Mouse (Mus musculus) right cerebral cortex, postnatal 10 days (tissue): ENCODE measurements around the gene Acr.

Experiments
- DNase-seq, 2 experiments: peaks; one replicate each; pipeline ENCODE4 v3.0.0; 2021; ENCODE audit warnings: low spot score in 2 of 2

Gene Acr

DNA sequence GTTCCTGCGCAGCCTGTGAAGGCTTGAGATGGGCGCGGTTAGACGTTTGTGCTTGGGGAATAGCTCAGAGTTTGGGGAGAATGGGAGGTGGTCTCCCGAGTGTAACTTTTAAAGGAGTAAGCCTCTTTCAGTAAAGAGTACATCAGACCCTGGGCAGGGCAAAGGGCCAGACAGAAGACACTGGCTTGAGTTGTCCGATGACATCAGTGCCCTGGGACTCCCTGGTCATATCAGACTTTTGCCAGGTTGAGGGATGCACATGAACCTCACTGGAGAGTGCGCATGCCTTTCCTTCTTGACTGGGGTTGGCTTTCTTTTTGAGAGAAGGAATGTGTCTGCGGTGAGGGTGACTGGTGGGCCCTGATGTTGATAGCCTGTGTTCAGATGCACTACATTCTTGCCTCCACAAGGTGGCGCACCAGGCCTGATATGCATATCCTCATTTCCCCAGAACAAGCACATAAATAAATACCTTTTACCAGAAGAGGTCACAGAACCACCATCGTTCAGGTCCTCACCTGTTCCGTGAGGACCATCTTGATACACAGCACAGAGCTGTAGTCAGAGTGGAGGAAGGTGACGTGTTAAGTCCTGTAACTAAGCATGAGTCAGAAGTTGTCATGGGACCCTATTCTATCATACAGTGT, 54.3 kb downstream of the Acr start:
- DNase-seq, result peak; percentile 60 to 72

DNA sequence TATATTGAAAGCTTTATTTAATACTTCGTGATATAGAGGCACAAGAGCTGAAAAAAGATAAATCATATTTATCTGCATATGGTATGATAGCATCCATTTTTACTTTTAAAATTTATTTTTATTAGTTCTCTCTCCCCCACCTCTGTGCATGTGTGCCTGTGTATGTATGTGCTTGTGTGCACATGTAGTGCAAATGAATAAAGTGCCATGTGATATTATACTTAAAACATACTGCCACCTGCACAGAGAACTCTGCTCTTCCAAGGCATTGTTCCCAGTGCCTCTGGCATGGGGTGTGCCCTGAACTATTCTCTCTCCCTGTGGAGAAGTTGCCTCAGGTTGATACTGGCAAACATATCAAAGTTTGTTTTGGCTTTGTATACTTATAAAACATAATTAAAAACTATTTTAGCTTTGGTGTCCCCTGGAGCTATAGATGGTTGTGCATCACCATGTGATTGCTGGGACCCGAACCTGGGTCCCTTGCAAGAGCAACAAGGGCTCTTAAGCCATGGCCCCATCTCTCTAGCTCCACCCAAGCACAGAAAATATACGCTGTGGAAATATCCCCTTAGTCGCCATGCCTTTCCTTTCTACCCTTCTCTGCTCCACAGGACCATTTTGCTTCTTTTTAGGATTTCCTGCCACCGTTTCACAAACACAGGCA, 55.0 kb downstream of the Acr start:
- no peak for DNase-seq

DNA sequence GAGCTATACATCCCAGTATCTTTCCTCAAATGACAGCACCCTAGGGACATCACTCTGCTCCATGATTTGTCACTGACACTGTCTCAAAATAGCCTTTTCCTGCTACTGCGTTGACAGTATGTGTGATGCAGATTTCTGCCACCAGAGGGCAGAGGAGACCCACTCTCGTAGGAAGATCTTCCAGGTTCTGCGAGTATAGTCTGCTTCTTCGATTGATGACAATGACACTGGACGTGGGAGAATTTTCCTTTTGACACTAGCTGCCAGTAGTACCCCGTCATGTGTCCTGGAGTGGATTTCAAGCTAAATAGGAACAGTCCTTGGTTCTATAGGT, 55.5 kb downstream of the Acr start:
- peak; percentile 81 to 85 for DNase-seq
